ENCODE assay signal across 2 mouse cellular contexts in genomic region chr5:21650736-21651135, GRCm38 (mm10).
TF ChIP-seq lines count a peak whose summit lies in the region.

No protein-coding gene starts in this region.

TF ChIP-seq in CH12.LX, 34 proteins besides CTCF, POLR2A, EP300 and RAD21:
- TF ChIP-seq JUND (conservative IDR thresholded peaks at IDR 0.05; ENCODE audit: low read depth, low read length), result no peak

TF ChIP-seq in MEL, 35 proteins besides CTCF, POLR2A, EP300 and RAD21:
- no peak for TF ChIP-seq CHD2 (IDR thresholded peaks at IDR 0.05; ENCODE audit: low read length)
TF ChIP-seq in MEL: peak in this region for 0.
